Mouse (Mus musculus): ENCODE measurements around the gene Gm525.

GRCm38 (mm10) chr11:89055931-89056690 lies 17.5 kb upstream of the Gm525 start:
- no peak for TF ChIP-seq CTCF (IDR thresholded peaks at IDR 0.05; ENCODE audit: insufficient read depth, low read length)
- no peak for TF ChIP-seq POLR2A (IDR thresholded peaks at IDR 0.05; ENCODE audit: borderline replicate concordance, extremely low read depth, low read depth, low read length)
